Mouse (Mus musculus) G1E (cell line): ENCODE measurements around the gene Ppp1r9b. TPM values are rescaled to one million over a fixed set of nuclear protein-coding genes. Genes with fewer than 3 reads are reported as not detected.
"Not testable (repeated sequence)": the region's sequence is repeated elsewhere in the genome, so short reads cannot be mapped to it uniquely, and the experiment has no call there.

Experiments used
- ATAC-seq: 2 replicates; pipeline ENCODE4 v1.8.0; 2016; ENCODE audit warnings: mild to moderate bottlenecking; ENCODE audit not compliant: insufficient number of reproducible peaks, poor library complexity, low FRiP score, severe bottlenecking; ENCODE audit errors: extremely low read depth
- DNase-seq: peaks from one replicate; pipeline ENCODE4 v3.0.0; 2012; ENCODE audit warnings: low spot score
- H3K27me3 ChIP-seq: 2 replicates; pipeline ENCODE4 v1.6.1; 2012; ENCODE audit warnings: mild to moderate bottlenecking, low read length, inconsistent platforms; ENCODE audit not compliant: insufficient read depth
- H3K36me3 ChIP-seq: replicated peaks from 2 replicates; pipeline ENCODE3; 2012; ENCODE audit warnings: mild to moderate bottlenecking, inconsistent platforms
- H3K4me1 ChIP-seq: 2 replicates; pipeline ENCODE4 v1.6.1; 2012; ENCODE audit warnings: low read depth, low read length, inconsistent platforms, mixed read lengths; ENCODE audit not compliant: insufficient read depth
- H3K4me3 ChIP-seq: 2 replicates; pipeline ENCODE4 v1.5.1; 2012; ENCODE audit warnings: low read depth, mild to moderate bottlenecking, inconsistent platforms, low read length, moderate library complexity, mixed read lengths
- H3K9me3 ChIP-seq: replicated peaks from 2 replicates; pipeline ENCODE4 v1.6.1; 2012; ENCODE audit warnings: inconsistent platforms
- CTCF ChIP-seq: IDR thresholded peaks from 2 replicates; pipeline ENCODE4 v1.5.1; 2012; ENCODE audit warnings: low read depth, low read length, inconsistent platforms, mixed read lengths
- GATA1 ChIP-seq: IDR thresholded peaks from 2 replicates; pipeline ENCODE4 v1.6.1; 2012; ENCODE audit warnings: borderline replicate concordance, low read length, inconsistent platforms, mixed read lengths
- GATA2 ChIP-seq: IDR thresholded peaks from 2 replicates; pipeline ENCODE4 v1.6.1; 2012; ENCODE audit warnings: low read depth, low read length, inconsistent platforms, borderline replicate concordance
- POLR2AphosphoS5 ChIP-seq: IDR thresholded peaks from 2 replicates; pipeline ENCODE4 v1.6.1; 2012; ENCODE audit warnings: low read depth, low read length, inconsistent platforms; ENCODE audit not compliant: insufficient replicate concordance
- TAL1 ChIP-seq: conservative IDR thresholded peaks from 2 replicates; pipeline ENCODE4 v1.6.1; 2012; ENCODE audit warnings: low read depth, low read length, inconsistent platforms, mixed read lengths
- polyA plus RNA-seq: library from polyadenylated mRNA; stranded (reverse); fragments of >175 nt; gene quantifications from 2 replicates; pipeline ENCODE4 v1.2.3, GENCODE M21; 2012
- total RNA-seq, 2 experiments: library from RNA; stranded (forward) in 1 of 2; stranded (reverse) in 1 of 2; fragments of 200-1000 nt in 1 of 2; fragments of >200 nt in 1 of 2; fragmentation: Nextera tagmentation in 1 of 2; gene quantifications; 2 replicates each; pipeline ENCODE4 v1.2.3; 2014 to 2017

Ppp1r9b gene
- total and polyA plus RNA-seq, 3 experiments = 83.2 to 207 (median 117) TPM

GRCm38 (mm10) chr11:94968187-94968586, 22.6 kb upstream of the Ppp1r9b start:
- DNase-seq = no peak
- no peak for ATAC-seq
- Histone ChIP-seq H3K27me3 (peaks cover 76% of the 10 kb centered on the region), H3K9me3 (no peaks in the 10 kb centered on the region), H3K36me3 (no peaks in the 10 kb centered on the region), H3K4me1 (peaks cover 3% of the 10 kb centered on the region; the same call in 1 of the 2 replicates), H3K4me3 (no peak overlapping the region)
- no peak for TF ChIP-seq GATA2

GRCm38 (mm10) chr11:94969709-94970108, 21.1 kb upstream of the Ppp1r9b start:
- H3K4me1 ChIP-seq, H3K9me3 ChIP-seq, H3K36me3 ChIP-seq, H3K4me3 ChIP-seq, DNase-seq, ATAC-seq: not testable (repeated sequence)
- H3K27me3 ChIP-seq = peaks cover 66% of the 10 kb centered on the region

GRCm38 (mm10) chr11:94970210-94970943, 20.5 kb upstream of the Ppp1r9b start:
- 0 out of 2 replicates have a peak, but pooled peaks have one; percentile 31 for TF ChIP-seq CTCF
- no peak for TF ChIP-seq GATA1
- no peak for TF ChIP-seq POLR2AphosphoS5
- TF ChIP-seq TAL1 = no peak
- Histone ChIP-seq H3K9me3 (no peaks in the 10 kb centered on the region), H3K4me3 (no peak overlapping the region), H3K27me3 (peaks cover 68% of the 10 kb centered on the region), H3K36me3 (no peaks in the 10 kb centered on the region), H3K4me1 (peaks cover 5% of the 10 kb centered on the region)
- DNase-seq = no peak
- ATAC-seq = no peak

GRCm38 (mm10) chr11:94971895-94972615, 18.8 kb upstream of the Ppp1r9b start:
- peaks cover 74% of the 10 kb centered on the region for H3K27me3 ChIP-seq
- H3K9me3 ChIP-seq = no peaks in the 10 kb centered on the region
- TF ChIP-seq GATA1 = no peak
- H3K4me1 ChIP-seq = peaks cover 5% of the 10 kb centered on the region
- no peaks in the 10 kb centered on the region for H3K36me3 ChIP-seq
- no peak for DNase-seq
- no peak overlapping the region for H3K4me3 ChIP-seq
- ATAC-seq = no peak

- Histone ChIP-seq H3K4me3 (no peak overlapping the region), H3K36me3 (no peaks in the 10 kb centered on the region), H3K9me3 (no peaks in the 10 kb centered on the region), H3K27me3 (peaks cover 72% of the 10 kb centered on the region), H3K4me1 (peaks cover 5% of the 10 kb centered on the region)
- ATAC-seq (no peak), DNase-seq (no peak)
- TF ChIP-seq CTCF (no peak), TAL1 (no peak), POLR2AphosphoS5 (no peak), GATA2 (no peak), GATA1 (no peak)
These were observed 17.9 kb upstream of the Ppp1r9b start for GRCm38 (mm10) chr11:94972887-94973286.

GRCm38 (mm10) chr11:94973313-94973712, 17.5 kb upstream of the Ppp1r9b start:
- no peak for DNase-seq
- peaks cover 5% of the 10 kb centered on the region for H3K4me1 ChIP-seq
- H3K4me3 ChIP-seq = no peak overlapping the region
- TF ChIP-seq TAL1 = no peak
- TF ChIP-seq CTCF = no peak
- no peak for TF ChIP-seq GATA2
- TF ChIP-seq POLR2AphosphoS5 = no peak
- TF ChIP-seq GATA1 = no peak
- no peaks in the 10 kb centered on the region for H3K36me3 ChIP-seq
- H3K9me3 ChIP-seq = no peaks in the 10 kb centered on the region
- ATAC-seq = no peak
- H3K27me3 ChIP-seq = peaks cover 68% of the 10 kb centered on the region

GRCm38 (mm10) chr11:94974951-94975350, 15.9 kb upstream of the Ppp1r9b start:
- H3K9me3 ChIP-seq = no peaks in the 10 kb centered on the region
- TF ChIP-seq POLR2AphosphoS5 (no peak), GATA1 (no peak), CTCF (no peak), GATA2 (no peak), TAL1 (no peak)
- DNase-seq (no peak), ATAC-seq (no peak)
- H3K27me3 ChIP-seq = peaks cover 55% of the 10 kb centered on the region
- no peak overlapping the region for H3K4me3 ChIP-seq
- peaks cover 20% of the 10 kb centered on the region for H3K4me1 ChIP-seq
- H3K36me3 ChIP-seq = no peaks in the 10 kb centered on the region
